Mouse (Mus musculus) frontal cortex, postnatal 25 days (tissue): ENCODE measurements around the gene Pou5f2.

Experiments used
- DNase-seq, 2 experiments: peaks; one replicate each; pipeline ENCODE4 v3.0.0; 2022; ENCODE audit warnings: low spot score in 2 of 2

Pou5f2 gene

GRCm38 (mm10) chr13:78024683-78025294, at the start of gene Pou5f2:
Gene Pou5f2 (plus strand): TSS chr13:78024902.
- DNase-seq, result no peak

GRCm38 (mm10) chr13:77976248-77976647, 48.5 kb upstream of the Pou5f2 start:
- no peak for DNase-seq

- no peak for DNase-seq
Measured at GRCm38 (mm10) chr13:77977121-77977520, 47.6 kb upstream of the Pou5f2 start.

GRCm38 (mm10) chr13:77982105-77982851, 42.4 kb upstream of the Pou5f2 start:
- peak in 1 of 2 experiments; percentile 26 for DNase-seq

- no peak for DNase-seq
Measured at GRCm38 (mm10) chr13:77982852-77983202, 41.9 kb upstream of the Pou5f2 start.

- DNase-seq, result no peak
Measured at GRCm38 (mm10) chr13:77991189-77991886, 33.4 kb upstream of the Pou5f2 start.

- no peak for DNase-seq
Measured at GRCm38 (mm10) chr13:78004649-78005048, 20.1 kb upstream of the Pou5f2 start.

- DNase-seq, result no peak
Measured at GRCm38 (mm10) chr13:78005344-78005743, 19.4 kb upstream of the Pou5f2 start.

- DNase-seq, result no peak
Measured at GRCm38 (mm10) chr13:78010176-78010575, 14.5 kb upstream of the Pou5f2 start.

GRCm38 (mm10) chr13:78032821-78033220, 8.1 kb downstream of the Pou5f2 start:
- DNase-seq, result no peak

GRCm38 (mm10) chr13:78037203-78037602, 12.5 kb downstream of the Pou5f2 start:
- no peak for DNase-seq

GRCm38 (mm10) chr13:78043203-78043602, 18.5 kb downstream of the Pou5f2 start:
- DNase-seq, result no peak

- no peak for DNase-seq
Measured at GRCm38 (mm10) chr13:78045116-78045515, 20.4 kb downstream of the Pou5f2 start.
